Mouse (Mus musculus) v-Abl transformed pro-B cells (cell line): ENCODE results near the gene Nav1.

Experiments used
- in situ Hi-C, 2 experiments: fragments of 400-800 bp; cut with MboI; formaldehyde crosslinking; loops; one replicate each; pipeline ENCODE4 v1.15.1; 2025; ENCODE audit not compliant: unreplicated experiment in 2 of 2

Gene Nav1

GRCm38 (mm10) chr1:135619130-135619529, 12.0 kb upstream of the Nav1 start:
- in situ Hi-C loops: no loop called here

- in situ Hi-C loops: no loop called here
Measured at GRCm38 (mm10) chr1:135617344-135617743, 10.2 kb upstream of the Nav1 start.

- in situ Hi-C loops: no loop called here
Measured at GRCm38 (mm10) chr1:135615715-135616641, 8.9 kb upstream of the Nav1 start.

DNA sequence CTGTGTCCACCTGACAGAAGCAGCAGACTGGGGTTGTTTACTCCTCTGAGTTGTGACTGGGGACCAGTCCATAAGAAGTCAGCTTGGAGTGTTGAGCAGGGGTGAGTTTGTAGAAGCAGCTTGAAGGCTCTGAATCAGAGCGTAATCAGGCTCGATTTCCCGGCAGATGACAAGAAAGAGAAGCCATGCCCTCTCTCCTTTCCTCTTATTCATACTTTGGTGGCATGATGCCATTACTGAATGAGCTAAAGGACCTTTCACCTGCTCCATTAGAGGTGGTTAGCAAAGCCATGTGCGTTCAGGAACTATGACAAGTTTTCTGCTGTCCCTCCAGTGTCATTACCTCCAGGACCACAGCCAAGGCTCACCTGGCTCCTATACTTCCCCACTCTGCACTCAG, 2.5 kb upstream of the Nav1 start:
- in situ Hi-C loops: no loop called here

DNA sequence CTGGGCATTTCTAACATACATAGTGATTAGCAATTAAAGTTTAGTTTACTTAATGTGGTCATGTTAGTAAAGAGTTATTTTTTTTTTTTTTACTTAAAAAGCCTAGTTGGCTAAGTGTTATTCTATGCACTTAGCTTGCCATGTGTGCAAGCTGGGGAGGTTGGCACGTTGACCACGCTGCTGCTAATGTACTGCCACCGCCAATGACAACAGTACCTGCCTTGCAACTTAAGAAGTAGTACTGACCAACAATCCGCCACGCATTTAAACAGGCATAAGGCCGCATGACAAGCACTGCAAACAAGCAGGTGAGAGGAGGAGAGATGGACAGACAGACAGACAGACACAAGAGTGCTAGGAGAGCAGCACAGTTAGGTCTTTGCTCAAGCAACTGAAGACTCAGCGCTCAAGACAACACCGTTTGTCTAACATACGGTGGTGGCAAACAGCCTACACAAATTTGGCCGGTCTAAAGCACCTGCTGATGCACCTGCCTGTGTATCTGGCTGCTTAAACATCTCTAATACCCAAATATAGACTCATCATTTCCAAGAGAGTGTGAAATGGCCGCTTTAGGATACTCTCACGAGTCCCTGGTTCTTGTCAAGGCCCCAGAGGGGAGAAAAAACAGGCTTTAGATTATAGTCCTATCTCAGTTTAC, 610 bp downstream of the Nav1 start:
- in situ Hi-C loops: no loop called here

- in situ Hi-C loops: no loop called here
Measured at GRCm38 (mm10) chr1:135605530-135605929, 1.6 kb downstream of the Nav1 start.

DNA sequence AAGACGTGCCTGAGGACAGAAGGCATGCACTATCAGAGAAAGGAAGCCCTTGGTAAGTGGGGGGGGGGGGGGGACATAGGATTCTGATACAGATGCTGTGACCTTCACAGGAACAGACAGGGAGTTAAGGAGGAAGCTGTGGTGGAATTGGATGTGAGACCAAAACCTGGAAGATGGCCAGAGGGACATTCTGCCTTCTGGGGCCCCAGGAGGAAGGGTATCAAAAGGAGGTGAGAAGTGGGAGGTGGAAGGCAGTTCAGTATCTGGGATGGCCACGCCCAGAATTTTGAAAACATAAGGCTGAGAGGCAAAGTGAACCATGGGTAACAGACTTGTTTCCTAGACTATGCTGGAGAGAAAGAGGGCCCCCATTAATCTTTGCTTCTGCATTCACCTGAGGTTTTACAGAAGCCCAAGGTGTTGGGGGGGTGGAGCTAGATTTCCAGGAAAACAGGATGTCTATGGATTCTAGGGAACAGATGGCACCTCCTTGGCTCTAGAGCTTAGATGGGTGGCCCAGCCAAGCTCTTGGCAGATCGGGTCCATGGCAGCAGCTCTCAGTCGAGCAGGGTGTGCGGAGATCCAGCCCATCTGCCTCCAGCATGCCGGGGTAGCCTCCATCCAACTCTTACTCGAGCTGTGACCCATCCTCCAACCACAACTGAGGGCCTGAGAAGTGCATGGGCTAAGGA, 2.6 kb downstream of the Nav1 start:
- in situ Hi-C loops: no loop called here

- in situ Hi-C loops: no loop called here
Measured at GRCm38 (mm10) chr1:135603121-135603870, 3.8 kb downstream of the Nav1 start.

DNA sequence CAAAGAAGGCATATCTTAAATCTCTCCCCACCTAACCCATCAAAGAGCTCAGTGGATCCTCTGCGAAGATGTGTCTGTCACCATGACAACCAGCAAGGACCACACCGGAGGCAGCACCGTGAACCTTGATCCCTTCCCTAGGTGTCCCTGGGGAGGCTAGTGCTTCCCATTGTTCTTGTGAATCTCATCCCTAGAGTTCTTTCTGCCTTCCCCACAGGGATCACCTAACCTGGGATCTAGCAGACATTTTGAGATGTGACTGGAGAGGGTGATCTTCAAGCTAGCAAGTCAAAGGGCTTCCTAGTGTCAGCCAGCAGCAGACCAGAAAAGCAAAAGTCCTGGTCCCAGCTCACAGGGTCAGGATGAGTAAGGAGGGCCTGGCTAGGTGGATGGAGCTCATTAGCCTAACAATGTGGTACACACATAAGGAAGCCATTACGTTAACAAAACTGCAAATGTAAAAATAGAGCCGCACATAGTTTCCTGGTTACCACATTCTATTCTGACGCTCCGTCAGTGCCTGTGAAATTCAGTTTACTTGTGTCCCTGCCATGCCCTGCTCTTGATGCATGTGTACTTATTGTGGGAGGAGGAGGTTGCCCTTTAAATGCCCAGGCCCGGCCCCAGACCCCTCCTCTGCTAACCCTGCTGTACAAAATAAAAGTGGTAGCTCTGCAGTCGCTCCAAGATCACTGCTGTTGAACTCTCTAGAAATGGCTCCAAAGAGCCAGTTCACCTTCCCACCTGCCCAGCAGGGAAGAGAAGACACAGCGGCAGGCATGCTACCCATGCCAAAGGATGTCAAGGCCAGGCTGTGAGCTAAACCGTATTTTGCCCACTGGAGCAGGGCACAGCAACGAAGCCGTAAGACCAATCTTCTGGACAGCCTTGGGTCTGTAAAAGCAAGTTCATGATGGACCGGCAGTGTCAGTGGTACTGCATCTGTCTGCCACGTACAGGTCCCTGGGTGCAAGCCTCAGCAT, 6.8 kb downstream of the Nav1 start:
- in situ Hi-C loops: no loop called here

GRCm38 (mm10) chr1:135598251-135598879, 8.7 kb downstream of the Nav1 start:
- in situ Hi-C loops: no loop called here

DNA sequence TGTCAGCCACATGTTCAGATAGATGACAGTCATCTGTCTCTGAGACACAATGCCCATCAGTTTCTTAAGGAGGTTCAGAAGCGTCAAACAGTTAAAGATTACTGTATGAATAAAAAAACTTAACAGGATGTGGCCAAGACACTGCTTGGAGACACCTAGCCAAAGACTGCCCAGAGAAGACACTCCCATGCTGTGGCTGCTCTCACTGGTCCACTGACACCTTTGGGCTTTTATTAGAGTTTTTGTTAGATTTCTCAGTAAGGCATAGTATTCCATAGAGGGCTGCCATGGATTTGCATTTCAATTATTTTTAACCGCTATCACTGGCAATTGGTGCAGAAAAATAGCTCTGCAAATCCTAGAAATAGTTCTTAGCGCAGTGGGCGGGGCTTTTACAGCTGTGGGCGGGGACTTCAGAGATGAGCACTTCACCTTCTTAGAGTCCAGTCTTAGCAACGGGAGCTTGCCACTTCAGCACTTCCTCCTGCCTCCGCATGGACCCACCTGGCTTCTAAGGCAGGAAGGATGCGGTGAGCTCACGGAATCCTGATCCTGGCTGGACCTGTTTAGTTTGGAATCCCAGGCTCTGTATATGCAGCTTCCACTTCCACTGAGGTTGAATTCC, 12.7 kb downstream of the Nav1 start:
- in situ Hi-C loops: no loop called here

DNA sequence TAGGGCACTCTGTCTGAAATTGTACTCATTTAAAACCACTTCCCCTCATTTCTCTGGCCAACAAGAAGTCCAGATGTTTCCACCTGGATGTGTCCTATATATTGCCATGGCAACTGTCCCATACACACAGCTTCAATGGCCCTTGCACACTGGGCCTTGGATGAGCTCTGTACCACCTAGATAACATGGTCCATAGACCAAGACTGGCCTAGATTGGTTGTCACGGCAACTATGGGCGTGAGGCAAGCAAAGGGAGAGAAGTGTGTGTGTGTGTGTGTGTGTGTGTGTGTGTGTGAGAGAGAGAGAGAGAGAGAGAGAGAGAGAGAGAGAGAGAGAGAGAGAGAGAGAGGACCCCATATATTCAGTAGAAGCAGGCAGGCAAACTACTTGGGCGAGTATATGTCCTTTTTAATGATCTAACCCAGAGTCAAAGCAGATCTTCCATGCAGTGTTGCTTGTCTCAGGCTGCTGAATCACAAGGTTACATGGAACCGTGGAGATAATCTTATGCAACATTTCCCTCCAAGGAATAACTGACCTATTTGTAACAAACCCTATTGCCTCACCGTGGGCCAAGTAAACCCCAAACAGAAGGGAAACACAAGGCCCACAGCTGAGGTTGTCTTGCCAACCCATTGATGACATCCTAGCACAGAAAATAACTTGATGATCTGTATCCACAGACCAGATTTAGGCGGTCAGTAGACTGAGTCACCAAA, 13.4 kb downstream of the Nav1 start:
- in situ Hi-C loops: no loop called here

- in situ Hi-C loops: no loop called here
Measured at GRCm38 (mm10) chr1:135590776-135591175, 16.3 kb downstream of the Nav1 start.

DNA sequence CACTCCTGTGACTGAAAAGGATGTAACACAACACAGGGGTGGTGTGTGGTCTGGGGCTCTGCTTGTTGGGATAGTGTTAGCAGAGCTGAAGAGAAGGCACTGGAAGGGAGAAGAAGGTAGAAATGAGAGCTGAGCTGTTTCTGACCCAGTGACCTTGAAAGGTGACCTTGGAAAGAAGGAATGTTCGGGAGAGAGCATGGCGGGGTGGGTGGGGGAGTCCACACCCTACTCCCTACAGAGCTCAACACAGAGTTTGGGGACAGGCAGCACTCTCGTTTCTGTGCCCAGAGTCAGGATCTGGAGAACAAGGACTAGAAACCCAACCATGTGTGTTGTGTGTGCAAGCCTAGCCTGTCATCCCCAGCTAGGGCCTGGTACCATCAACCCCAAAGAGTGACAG, 18.1 kb downstream of the Nav1 start:
- in situ Hi-C loops: no loop called here

DNA sequence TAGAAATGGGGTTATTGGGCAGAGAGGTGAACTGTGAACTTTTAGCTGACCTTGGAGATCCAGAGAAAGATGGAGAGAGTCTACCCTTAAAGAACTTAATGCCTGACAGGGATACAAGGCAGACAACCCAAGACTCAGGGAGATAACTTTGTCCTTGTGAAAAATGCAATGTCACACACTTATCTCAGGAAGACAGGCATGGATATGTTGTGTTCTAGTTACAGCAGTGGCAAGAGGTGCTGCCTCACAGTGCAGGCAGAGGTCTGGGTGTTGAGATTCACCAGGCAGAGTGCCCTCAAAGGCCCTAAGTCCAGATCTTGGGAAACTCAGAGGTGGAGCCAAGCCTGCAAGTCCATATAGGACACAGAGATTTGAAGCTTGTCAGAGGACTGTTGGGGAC, 20.2 kb downstream of the Nav1 start:
- in situ Hi-C loops: no loop called here

DNA sequence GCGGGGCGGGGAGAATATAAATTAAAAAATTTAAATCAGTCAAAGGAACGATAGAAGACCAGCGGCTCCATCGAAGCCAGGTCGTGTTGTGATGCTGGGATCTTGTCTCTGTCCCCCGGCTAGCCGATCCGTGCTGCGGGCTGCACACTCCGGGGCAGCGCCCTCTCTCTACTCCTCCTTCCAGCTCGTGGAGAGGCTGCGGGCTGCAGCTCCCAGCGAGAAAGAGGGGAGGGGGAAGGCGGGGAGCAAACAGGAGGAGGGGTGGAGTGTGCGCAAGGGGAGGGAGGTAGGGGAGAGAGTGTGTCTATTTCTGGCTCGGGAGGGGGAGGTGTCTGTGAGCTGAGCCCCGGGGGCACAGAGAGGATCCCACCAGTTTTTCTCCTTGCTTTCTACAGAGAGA, 21.5 kb downstream of the Nav1 start:
- in situ Hi-C loops: no loop called here

DNA sequence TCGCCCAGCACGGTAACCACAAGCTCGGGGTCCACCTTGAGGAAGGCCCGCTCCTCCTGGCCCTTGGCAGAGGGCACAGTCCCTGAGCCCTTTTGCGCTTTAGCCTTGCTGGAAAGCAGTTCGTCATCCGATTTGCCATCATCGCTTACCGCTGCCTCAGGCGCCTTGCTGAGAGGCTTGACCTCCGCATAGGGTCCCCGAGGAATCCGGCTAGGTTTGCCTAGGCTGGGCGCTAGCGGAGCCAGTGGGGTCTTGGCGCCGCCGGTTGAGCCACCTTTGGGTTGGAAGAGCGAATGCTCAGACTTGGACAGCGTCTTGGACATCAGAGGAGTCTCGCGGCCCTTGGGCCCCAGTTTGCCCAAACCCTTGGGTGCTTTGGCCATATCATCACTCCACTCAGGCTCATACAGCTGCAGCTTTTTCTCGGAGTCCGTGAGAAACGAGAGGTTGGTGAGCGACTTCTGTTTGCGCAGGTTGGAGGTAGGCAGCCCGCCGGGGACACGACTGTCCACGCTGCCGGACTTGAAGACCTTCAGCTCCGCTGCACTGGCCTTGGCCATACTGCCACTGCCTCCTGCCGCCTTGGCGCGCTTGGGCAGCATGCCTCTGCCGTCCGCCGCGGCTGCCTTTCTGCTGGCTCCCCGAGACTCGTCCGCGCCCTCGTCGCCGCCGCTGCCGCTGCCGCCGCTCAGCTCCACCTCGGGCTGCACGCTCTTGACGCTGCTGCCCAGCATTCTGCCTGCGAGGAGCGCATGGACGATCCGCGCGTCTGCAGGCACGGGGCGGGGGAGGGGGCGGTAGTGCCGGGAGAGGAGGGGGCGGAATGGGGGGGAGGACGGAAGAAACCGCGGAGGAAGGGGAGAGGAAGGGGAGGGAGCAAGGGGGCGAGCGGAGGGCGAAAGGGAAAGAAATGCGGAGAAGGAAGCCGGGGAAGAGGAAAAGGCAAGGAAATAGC, 22.2 kb downstream of the Nav1 start:
- in situ Hi-C loops: no loop called here
